Mouse (Mus musculus): ENCODE measurements around the gene Ube2b. TPM values are rescaled to one million over a fixed set of nuclear protein-coding genes. Genes with fewer than 3 reads are reported as not detected.

Ube2b gene
- polyA plus RNA-seq, 1 experiment from 2014 or later: 287 TPM

GRCm38 (mm10) chr11:51967443-51968401, 32.8 kb downstream of the Ube2b start, which contains the start of gene Cdkn2aipnl:
Gene Cdkn2aipnl, plus strand, starts transcription at chr11:51967661.
- DNase-seq (ENCODE audit: low spot score): peak; percentile 97

GRCm38 (mm10) chr11:51966651-51967050, 33.9 kb downstream of the Ube2b start:
- DNase-seq (ENCODE audit: low spot score): no peak

DNA sequence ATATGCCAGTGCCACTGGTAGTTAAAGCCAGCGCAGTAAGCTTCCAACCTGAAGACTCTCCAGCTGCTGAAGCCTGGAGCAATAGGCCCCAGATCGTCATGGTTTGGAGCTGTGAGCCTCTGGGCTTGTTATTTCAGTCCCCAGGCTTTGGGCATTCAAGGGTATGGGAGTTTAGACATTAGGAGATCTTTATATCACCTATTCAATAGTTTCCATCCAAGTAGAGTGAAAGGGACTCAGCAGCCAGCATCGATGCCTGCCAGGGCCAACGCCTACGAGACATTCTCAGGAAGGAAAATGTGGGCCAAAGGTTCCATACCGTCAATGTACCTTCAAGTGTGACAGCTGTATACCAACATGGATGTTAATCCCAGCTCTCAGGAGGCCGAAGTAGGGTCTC, 38.3 kb downstream of the Ube2b start:
- DNase-seq (ENCODE audit: low spot score): no peak

GRCm38 (mm10) chr11:51961761-51962160, 38.8 kb downstream of the Ube2b start:
- peak; percentile 85 for DNase-seq (ENCODE audit: low spot score)

DNA sequence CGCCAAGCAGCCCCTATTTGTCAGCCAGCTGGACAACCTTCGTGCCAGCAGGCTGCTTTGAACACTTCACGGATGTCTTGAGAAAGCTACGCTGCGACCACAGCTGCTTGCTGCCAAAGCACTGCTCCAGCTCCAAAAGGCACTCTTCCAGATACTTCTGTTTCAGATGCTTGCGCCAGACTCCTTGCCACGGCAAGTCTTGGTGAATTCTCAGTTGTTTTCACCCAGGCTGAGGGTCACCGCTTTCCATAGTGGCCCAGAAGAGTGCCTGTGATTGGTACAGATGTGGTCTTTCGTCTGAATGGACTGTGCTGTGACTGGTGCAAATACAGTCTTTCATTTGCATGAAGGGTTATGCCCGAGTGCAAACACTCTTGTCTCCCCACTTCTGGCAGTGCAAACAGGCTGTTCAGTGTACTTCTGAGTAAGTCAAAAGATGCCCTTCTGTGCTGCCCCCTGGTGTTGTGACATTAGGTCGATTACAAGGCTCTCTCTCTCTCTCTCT, 39.5 kb downstream of the Ube2b start:
- DNase-seq (ENCODE audit: low spot score): peak; percentile 81

DNA sequence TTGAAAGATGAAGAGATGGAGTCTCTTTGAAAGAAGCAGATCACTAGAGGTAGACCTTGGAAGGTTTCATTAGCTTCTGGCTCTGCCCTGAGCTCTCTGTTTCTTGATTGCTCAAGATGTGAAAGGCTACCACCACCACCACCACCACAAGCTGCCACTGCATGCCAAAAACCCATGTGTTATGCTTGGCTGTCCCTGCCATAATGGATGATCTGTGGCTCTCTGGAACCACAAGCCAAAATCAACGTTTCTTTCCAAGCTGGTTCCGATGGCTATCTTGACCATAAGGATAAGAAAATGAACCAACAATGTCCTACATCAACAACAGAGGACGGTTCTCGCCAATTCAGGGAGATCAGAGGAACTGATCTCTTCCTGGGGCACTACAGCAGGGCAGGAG, 40.5 kb downstream of the Ube2b start:
- DNase-seq (ENCODE audit: low spot score): no peak

DNA sequence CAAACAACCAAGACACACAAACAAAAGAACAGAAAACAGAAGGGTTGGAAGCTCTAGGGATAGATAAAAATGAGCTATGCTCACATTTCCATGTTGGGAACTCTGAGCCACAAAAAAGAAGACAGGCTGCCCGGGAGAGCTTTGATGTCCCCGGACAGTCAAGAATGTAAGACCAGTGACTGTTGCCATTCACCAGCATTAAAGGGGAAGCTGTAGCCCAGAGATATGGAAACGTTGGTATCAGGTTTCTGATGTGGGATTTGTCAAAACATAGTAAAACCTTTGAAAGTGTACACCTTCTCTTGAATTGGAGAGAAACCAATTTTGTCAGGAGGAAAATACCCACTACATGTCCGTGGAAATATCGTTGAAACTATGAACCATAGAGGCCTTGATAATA, 41.1 kb downstream of the Ube2b start:
- DNase-seq (ENCODE audit: low spot score): no peak

GRCm38 (mm10) chr11:51957760-51958159, 42.8 kb downstream of the Ube2b start:
- no peak for DNase-seq (ENCODE audit: low spot score)

DNA sequence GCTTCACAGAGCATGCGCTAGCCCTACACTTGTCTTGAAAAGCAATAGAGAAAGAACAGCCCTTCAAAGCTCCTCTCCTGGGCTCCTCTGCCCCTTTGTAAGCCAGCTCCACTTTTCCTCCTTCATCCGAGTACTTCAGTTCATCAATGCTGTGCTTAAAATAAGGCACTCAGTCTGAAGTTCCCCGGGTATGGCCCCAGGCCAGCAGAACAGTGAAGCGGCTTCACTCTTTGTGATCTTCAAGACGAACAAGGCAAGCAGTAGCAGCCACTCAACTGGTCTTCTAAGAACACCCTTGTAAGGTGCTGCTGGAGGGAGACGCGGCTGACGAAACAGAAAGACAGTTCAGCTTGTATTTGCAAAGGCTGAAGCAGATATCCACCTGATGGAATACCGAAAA, 44.5 kb downstream of the Ube2b start:
- no peak for DNase-seq (ENCODE audit: low spot score)

DNA sequence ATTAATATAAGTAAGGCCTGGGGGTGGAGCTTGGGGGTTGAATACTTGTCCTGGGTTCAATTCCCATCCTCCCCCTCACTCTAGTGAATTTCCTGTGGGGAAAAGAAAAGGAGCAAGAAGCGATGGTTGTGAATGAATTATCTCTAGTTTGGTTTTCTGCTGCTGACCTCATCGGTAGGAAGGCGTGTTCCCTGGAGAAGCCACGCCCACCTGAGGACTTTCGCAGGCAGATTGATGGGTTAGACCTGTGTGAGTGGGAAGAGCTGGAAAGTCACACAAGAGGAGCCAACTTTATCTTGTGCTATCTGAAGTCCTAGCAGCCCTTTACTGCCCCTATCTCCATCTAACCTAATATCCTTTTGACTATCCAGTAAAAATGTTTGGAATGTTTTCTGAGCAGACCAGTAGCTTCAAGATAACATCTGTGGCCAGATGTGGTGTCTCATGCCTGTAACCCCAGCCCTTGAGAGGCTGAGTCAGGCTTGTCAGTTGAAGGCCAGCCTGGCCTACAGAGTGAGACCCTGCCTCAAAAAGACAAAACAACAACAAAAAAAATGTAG, 48.6 kb downstream of the Ube2b start:
- DNase-seq (ENCODE audit: low spot score): no peak

- DNase-seq (ENCODE audit: low spot score): peak; percentile 87
Measured at GRCm38 (mm10) chr11:51949919-51950318, 50.6 kb downstream of the Ube2b start.

DNA sequence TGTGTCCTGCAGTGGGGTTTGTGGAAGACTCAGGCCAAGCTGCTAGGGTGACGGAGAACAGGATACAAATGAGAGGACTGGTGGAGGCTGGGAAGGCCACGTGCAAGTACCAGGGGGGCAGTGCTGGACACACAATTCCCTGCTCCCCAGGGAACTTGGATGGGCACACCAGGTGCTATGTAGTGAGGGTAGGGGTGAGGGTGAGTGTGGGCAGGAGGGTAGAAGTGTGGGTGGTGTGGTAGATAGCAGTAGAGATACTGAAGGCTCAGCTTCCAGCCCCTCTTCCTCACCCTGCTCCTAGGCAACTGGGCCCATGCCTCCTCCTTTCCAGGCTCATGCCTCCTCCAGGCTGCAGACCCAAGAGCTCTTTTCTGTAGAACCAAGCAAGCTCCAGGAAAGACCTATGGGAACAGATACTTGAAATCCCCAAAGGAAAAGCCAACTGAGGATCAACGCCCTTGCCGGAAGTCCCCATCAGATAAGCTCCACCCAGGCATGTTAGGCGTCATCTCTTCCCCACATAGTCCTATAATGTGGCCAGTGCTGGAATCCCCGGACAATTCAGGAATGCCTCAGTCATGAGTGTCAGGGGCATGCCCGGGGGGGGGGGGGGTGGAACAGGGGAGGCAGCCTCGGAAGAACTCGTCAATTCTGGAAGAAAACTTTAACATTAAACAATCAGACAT, 51.3 kb downstream of the Ube2b start:
- peak; percentile 52 for DNase-seq (ENCODE audit: low spot score)

DNA sequence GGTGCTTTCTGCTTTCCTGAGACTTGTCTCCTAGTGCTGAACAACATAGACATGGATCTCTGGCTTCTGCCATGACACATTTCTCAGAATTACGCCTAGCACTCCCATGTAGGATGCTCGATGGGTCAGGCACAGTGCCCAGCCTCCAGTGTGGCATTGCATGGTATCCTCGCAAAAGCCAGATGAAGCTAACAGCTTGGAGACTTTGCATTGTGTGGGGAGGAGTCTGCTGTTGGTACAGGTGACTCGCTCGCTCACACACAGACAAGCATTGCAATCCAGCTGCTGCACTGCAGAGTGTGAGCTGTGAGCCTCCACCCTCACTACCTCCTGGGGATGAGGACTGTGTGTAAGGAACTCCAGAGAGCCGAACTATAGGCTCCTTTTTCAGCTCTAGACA, 54.4 kb downstream of the Ube2b start:
- DNase-seq (ENCODE audit: low spot score): no peak

GRCm38 (mm10) chr11:51945548-51945947, 55.0 kb downstream of the Ube2b start:
- no peak for DNase-seq (ENCODE audit: low spot score)

- DNase-seq (ENCODE audit: low spot score): no peak
Measured at GRCm38 (mm10) chr11:51944239-51944638, 56.3 kb downstream of the Ube2b start.

DNA sequence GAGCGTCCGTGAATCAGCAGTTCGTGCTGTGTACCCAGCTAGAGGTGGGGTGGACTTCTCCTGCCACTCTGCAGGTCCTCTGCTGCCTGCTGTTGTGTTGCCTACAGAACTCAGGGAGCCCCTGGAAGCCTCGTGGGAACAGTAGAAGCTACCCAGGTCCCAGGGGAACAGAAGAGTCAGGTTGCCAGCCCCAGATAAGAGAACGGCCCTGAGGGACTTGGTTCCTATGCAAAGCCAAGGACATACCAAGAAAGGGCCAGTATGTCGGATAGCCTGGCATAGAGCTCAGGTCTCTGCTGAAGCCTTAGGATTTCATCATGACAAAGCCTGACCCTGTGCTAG, 57.1 kb downstream of the Ube2b start:
- DNase-seq (ENCODE audit: low spot score): no peak

GRCm38 (mm10) chr11:51942602-51943499, 57.7 kb downstream of the Ube2b start:
- no peak for DNase-seq (ENCODE audit: low spot score)

DNA sequence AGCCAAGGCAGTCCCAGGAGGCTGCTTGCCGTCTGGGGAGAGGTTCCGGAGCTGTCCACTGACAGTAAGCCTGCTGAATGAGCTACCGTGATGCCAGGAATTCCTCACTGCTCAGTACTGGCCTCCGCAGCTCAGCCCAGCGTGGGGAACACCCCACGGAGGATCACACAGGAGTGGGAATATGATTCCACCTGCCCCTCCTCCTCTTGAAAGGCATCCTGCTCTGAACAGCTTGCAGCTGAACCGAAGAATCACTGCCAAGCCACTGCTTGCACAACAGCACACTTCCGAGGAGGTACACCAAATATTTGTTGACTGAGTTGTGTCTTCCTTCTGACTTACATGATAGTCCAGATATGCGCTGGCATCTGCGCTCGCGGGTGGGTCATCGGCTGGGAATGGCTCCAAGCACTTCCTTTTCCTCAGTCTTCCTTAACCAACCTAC, 60.0 kb downstream of the Ube2b start:
- no peak for DNase-seq (ENCODE audit: low spot score)

- no peak for DNase-seq (ENCODE audit: low spot score)
Measured at GRCm38 (mm10) chr11:51939590-51939955, 61.0 kb downstream of the Ube2b start.

DNA sequence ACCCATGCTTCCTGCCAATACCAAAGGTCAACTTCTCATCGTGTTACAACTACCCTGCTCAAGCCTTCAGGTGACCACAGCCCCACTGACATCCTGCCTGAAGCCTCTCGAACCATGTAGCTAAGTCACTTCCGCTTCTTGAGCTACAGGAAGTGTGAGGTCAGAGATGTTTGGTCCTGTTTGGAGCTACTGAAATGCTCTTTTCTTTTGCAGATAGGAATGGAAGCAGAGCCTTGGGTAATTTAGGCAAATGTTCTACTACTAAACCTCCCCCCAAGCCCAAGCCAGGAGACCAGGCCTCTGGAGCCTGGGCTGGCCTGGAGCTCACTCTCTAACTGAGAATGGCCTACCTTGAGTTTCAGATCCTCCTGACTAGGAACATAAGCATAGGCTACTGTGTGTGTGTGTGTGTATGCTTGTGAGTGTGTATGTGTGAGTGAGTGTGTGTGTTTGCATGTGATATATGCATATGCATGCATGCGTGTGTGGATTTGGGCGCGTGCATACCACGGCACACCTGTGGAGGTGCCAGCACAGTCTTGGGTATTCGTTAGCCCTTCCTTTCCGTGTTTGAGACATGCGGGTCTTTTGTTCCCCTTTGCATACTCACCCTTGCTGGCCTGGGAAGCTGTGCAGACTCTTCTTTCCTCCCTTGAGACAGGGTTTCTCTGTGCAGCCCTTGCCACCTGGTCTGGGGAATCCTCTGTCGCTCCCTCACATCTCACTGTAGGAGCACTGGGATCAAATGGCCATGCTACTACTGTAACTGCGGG, 61.6 kb downstream of the Ube2b start:
- DNase-seq (ENCODE audit: low spot score): peak; percentile 71

All from thymus, postnatal 0 days (tissue).